Mouse (Mus musculus): ENCODE data around the gene Maea. TPM values are rescaled to one million over a fixed set of nuclear protein-coding genes. Genes with fewer than 3 reads are reported as not detected.
A peak's percentile ranks its signal among the peaks of the same experiment; 100 is the strongest.

Maea gene
- polyA plus RNA-seq, 1 experiment from 2014 or later, result 93.6 TPM

DNA sequence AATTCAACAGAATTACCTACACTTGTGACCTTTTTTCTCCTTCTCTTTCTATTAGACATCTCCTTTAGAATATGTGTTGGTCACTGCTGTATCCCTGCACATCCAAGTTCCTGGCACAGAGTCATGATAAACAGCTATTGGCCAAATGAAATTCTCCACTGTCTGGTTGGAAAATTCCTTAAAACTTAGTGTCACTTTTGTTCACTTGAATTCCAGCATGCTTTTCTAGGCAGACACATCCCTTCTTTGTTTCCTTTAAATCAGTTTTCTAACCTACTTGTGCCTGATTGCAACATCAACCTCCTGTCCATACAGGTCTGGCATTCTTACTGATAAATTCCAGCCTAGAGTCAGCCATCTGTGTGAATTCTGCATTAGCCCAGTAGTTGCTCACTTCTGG, 7.5 kb downstream of the Maea start:
- Histone ChIP-seq H3K36me3 (ENCODE audit: insufficient read depth, low read length) (no peaks in the 10 kb centered on the region), H3K27ac (ENCODE audit: low read length) (no peak overlapping the region), H3K4me1 (ENCODE audit: insufficient read depth, low read depth, low read length) (peaks cover 17% of the 10 kb centered on the region), H3K4me3 (ENCODE audit: low read depth, low read length) (no peak overlapping the region), H3K9ac (replicated peaks; ENCODE audit: low read depth) (no peak overlapping the region), H3K9me3 (ENCODE audit: low read length) (no peaks in the 10 kb centered on the region), H3K27me3 (replicated peaks; ENCODE audit: insufficient read depth, low read length) (no peaks in the 10 kb centered on the region), H3K4me2 (replicated peaks; ENCODE audit: low read depth, low read length) (no peak overlapping the region)
- no peak for TF ChIP-seq EP300 (IDR thresholded peaks at IDR 0.05)
- TF ChIP-seq CTCF (IDR thresholded peaks at IDR 0.05), result no peak
- ATAC-seq (no peak), DNase-seq (ENCODE audit: low spot score) (no peak)

DNA sequence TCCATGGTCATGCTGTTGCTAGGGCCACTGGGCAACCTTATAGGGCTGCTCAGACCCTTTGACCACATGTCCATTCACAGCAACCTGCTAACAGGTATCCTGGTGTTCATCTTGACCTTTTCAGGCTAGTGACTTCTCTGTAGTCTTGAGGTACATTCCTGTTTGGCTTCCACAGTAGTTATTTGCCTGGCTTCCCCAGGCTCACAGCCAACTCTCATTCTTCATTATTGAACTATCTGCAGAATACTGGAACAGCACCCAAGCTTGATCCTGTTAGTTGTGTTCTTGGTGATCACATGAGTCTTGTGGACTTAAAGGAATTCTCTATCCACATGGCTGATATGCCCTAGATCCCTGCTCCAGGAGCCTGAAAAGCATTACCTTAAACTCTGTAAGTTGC, 8.3 kb downstream of the Maea start:
- peaks cover 17% of the 10 kb centered on the region for H3K4me1 ChIP-seq (ENCODE audit: insufficient read depth, low read depth, low read length)
- DNase-seq (ENCODE audit: low spot score) (no peak), ATAC-seq (no peak)
- TF ChIP-seq CTCF (IDR thresholded peaks at IDR 0.05) (no peak), EP300 (IDR thresholded peaks at IDR 0.05) (no peak)
- H3K4me3 ChIP-seq (ENCODE audit: low read depth, low read length), result no peak overlapping the region
- no peaks in the 10 kb centered on the region for H3K36me3 ChIP-seq (ENCODE audit: insufficient read depth, low read length)
- H3K9ac ChIP-seq (replicated peaks; ENCODE audit: low read depth), result no peak overlapping the region
- H3K27ac ChIP-seq (ENCODE audit: low read length), result 0 out of 2 replicates have a peak overlapping the region, but pooled peaks have one; percentile 9
- no peaks in the 10 kb centered on the region for H3K27me3 ChIP-seq (replicated peaks; ENCODE audit: insufficient read depth, low read length)
- H3K9me3 ChIP-seq (ENCODE audit: low read length), result no peaks in the 10 kb centered on the region
- H3K4me2 ChIP-seq (replicated peaks; ENCODE audit: low read depth, low read length), result no peak overlapping the region

DNA sequence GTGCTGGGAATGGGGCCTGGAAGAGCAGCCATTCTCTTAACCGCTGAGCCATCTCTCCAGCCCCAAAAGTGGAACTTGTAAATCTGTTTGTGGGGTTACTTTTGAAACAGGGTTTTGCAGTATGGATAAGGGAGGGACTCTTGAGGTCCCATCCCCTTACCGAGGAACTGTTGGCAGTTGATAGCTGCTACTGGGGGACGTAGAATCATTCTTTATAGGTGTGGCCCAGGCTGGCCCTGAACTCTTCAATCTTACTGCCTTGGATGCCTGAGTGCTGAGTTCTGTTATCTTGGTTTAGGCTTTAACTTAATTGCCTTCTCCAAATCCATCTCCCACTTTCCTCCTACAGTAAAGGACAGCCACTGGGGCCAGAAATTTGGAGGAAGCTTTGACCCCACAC, 8.8 kb downstream of the Maea start:
- no peak for TF ChIP-seq EP300 (IDR thresholded peaks at IDR 0.05)
- TF ChIP-seq CTCF (IDR thresholded peaks at IDR 0.05), result no peak
- ATAC-seq, result no peak
- H3K27ac ChIP-seq (ENCODE audit: low read length), result no peak overlapping the region
- DNase-seq (ENCODE audit: low spot score), result no peak
- H3K9me3 ChIP-seq (ENCODE audit: low read length), result no peaks in the 10 kb centered on the region
- H3K36me3 ChIP-seq (ENCODE audit: insufficient read depth, low read length), result no peaks in the 10 kb centered on the region
- no peaks in the 10 kb centered on the region for H3K27me3 ChIP-seq (replicated peaks; ENCODE audit: insufficient read depth, low read length)
- H3K4me1 ChIP-seq (ENCODE audit: insufficient read depth, low read depth, low read length), result peaks cover 17% of the 10 kb centered on the region
- H3K4me3 ChIP-seq (ENCODE audit: low read depth, low read length), result no peak overlapping the region
- no peak overlapping the region for H3K4me2 ChIP-seq (replicated peaks; ENCODE audit: low read depth, low read length)
- no peak overlapping the region for H3K9ac ChIP-seq (replicated peaks; ENCODE audit: low read depth)
- WGBS, result 86% methylated on average over 3 of the region's 3 CpGs

DNA sequence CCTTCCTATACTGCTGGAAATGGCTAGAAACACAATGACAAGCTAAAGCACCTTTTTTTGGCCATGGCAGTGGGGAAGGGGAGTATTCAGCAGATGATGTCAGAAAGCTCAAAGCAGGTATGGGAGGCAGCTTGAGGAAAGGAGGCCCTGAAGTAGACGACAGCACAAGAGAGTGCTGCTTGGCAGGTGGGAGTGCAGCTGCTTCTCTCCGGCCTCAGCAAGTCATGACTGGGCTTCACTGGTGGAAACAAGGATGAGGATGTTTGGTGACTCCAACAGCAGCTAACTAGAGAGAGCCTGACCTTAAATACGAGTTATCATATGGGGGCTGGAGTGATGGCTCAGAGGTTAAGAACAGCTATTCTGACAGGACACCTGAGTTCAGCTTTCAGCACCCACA, 12.3 kb downstream of the Maea start:
- 49% methylated on average over 3 of the region's 3 CpGs for WGBS
- no peaks in the 10 kb centered on the region for H3K27me3 ChIP-seq (replicated peaks; ENCODE audit: insufficient read depth, low read length)
- H3K36me3 ChIP-seq (ENCODE audit: insufficient read depth, low read length), result no peaks in the 10 kb centered on the region
- H3K27ac ChIP-seq (ENCODE audit: low read length), result no peak overlapping the region
- H3K4me2 ChIP-seq (replicated peaks; ENCODE audit: low read depth, low read length), result no peak overlapping the region
- H3K9me3 ChIP-seq (ENCODE audit: low read length), result no peaks in the 10 kb centered on the region
- no peak for ATAC-seq
- H3K9ac ChIP-seq (replicated peaks; ENCODE audit: low read depth), result no peak overlapping the region
- no peak overlapping the region for H3K4me3 ChIP-seq (ENCODE audit: low read depth, low read length)
- no peak for DNase-seq (ENCODE audit: low spot score)
- TF ChIP-seq CTCF (IDR thresholded peaks at IDR 0.05) (no peak), EP300 (IDR thresholded peaks at IDR 0.05) (no peak)
- peaks cover 17% of the 10 kb centered on the region for H3K4me1 ChIP-seq (ENCODE audit: insufficient read depth, low read depth, low read length)

DNA sequence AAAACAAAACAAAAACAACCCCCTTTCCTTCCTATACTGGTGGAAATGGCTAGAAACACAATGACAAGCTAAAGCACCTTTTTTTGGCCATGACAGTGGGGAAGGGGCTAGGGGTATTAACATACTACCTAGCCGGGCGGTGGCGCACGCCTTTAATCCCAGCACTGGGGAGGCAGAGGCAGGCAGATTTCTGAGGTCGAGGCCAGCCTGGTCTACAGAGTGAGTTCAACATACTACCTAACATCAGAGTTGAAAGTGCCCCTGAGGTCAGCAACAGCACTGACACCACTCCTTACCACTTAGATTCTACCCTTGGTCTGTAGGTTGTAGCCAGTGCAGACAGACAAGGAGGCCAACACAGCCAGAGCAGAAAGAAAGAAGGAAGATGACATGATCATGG, 13.9 kb downstream of the Maea start:
- ATAC-seq (no peak), DNase-seq (ENCODE audit: low spot score) (no peak)
- H3K4me3 ChIP-seq (ENCODE audit: low read depth, low read length), result no peak overlapping the region
- WGBS, result 98% methylated on average over 5 of the region's 5 CpGs
- H3K9ac ChIP-seq (replicated peaks; ENCODE audit: low read depth), result no peak overlapping the region
- peaks cover 10% of the 10 kb centered on the region for H3K4me1 ChIP-seq (ENCODE audit: insufficient read depth, low read depth, low read length)
- H3K36me3 ChIP-seq (ENCODE audit: insufficient read depth, low read length), result no peaks in the 10 kb centered on the region
- no peak overlapping the region for H3K4me2 ChIP-seq (replicated peaks; ENCODE audit: low read depth, low read length)
- H3K9me3 ChIP-seq (ENCODE audit: low read length), result no peaks in the 10 kb centered on the region
- no peak overlapping the region for H3K27ac ChIP-seq (ENCODE audit: low read length)
- no peaks in the 10 kb centered on the region for H3K27me3 ChIP-seq (replicated peaks; ENCODE audit: insufficient read depth, low read length)
- TF ChIP-seq EP300 (IDR thresholded peaks at IDR 0.05) (no peak), CTCF (IDR thresholded peaks at IDR 0.05) (no peak)

DNA sequence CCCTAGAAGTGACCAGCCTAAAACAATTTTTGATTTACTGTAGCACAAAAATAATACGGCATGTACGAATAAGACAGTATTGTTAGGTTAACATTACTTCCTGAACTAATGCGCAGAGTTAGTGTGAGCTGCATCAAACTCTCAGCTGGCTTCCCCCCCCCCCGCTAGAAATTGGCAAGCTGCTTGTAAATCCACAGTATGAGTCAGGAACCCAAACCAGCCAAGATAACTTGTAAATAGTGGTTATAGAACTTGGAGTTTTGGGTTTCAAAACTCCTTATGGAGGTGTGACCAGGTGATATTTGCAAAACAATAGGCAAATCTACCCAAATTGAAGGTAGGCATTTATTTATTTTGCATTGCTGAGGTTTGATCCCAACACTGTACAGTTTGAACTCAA, 14.4 kb downstream of the Maea start:
- no peak for TF ChIP-seq EP300 (IDR thresholded peaks at IDR 0.05)
- no peaks in the 10 kb centered on the region for H3K27me3 ChIP-seq (replicated peaks; ENCODE audit: insufficient read depth, low read length)
- H3K9ac ChIP-seq (replicated peaks; ENCODE audit: low read depth), result no peak overlapping the region
- no peak overlapping the region for H3K4me2 ChIP-seq (replicated peaks; ENCODE audit: low read depth, low read length)
- H3K36me3 ChIP-seq (ENCODE audit: insufficient read depth, low read length), result no peaks in the 10 kb centered on the region
- DNase-seq (ENCODE audit: low spot score) (no peak), ATAC-seq (no peak)
- H3K4me3 ChIP-seq (ENCODE audit: low read depth, low read length), result no peak overlapping the region
- H3K9me3 ChIP-seq (ENCODE audit: low read length), result no peaks in the 10 kb centered on the region
- H3K4me1 ChIP-seq (ENCODE audit: insufficient read depth, low read depth, low read length), result peaks cover 5% of the 10 kb centered on the region
- H3K27ac ChIP-seq (ENCODE audit: low read length), result no peak overlapping the region
- 63% methylated on average over 4 of the region's 4 CpGs for WGBS

DNA sequence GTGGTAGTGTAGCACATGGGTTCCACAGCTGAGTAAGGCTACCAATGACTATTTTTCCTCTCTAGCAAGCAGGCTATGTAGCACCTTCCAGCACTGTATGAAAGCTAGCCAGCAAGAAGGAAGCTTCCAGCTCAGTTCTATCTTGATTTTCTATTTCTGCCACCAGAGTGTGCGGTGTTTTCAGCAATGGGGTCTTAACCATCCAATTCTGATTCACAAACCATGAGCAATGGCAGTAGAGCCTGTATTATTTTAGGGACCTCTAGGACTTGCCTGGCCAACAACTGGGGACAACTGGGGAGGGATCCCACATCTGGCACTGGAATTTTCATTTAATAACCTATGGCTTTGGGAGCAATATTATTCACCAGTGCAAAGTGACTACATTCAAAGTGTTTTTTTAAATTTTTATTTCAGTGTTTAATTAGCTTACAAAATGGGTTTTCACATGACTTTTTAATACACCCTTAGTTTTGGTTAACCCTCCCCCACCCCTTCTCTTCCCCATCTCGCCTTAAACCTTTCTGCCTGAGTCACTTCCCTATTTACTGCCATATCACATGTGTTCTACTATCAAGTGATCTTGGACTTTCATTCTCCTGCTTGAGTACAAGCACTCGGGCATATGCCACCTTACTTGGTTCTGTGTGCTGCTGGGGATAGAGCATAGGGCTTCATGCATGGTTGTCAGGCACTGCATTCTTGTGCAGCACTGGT, 16.4 kb downstream of the Maea start:
- Histone ChIP-seq H3K27ac (ENCODE audit: low read length) (no peak overlapping the region), H3K9ac (replicated peaks; ENCODE audit: low read depth) (no peak overlapping the region), H3K4me3 (ENCODE audit: low read depth, low read length) (no peak overlapping the region), H3K27me3 (replicated peaks; ENCODE audit: insufficient read depth, low read length) (no peaks in the 10 kb centered on the region), H3K4me1 (ENCODE audit: insufficient read depth, low read depth, low read length) (peaks cover 2% of the 10 kb centered on the region; the same call in 1 of the 2 replicates), H3K9me3 (ENCODE audit: low read length) (no peaks in the 10 kb centered on the region), H3K4me2 (replicated peaks; ENCODE audit: low read depth, low read length) (no peak overlapping the region), H3K36me3 (ENCODE audit: insufficient read depth, low read length) (no peaks in the 10 kb centered on the region)
- DNase-seq (ENCODE audit: low spot score) (peak; percentile 35), ATAC-seq (no peak)
- 62% methylated on average over 3 of the region's 3 CpGs for WGBS
- no peak for TF ChIP-seq EP300 (IDR thresholded peaks at IDR 0.05)
- no peak for TF ChIP-seq CTCF (IDR thresholded peaks at IDR 0.05)

Data from lung, postnatal 0 days (tissue).